Mouse (Mus musculus) megakaryocyte-erythroid progenitor cell, adult 5-6 weeks (primary cell): ENCODE data around the gene Thegl. TPM values are rescaled to one million over a fixed set of nuclear protein-coding genes. Genes with fewer than 3 reads are reported as not detected.

Experiments used
- total RNA-seq, 2 experiments: library from RNA; stranded (forward) in 1 of 2; stranded (reverse) in 1 of 2; fragments of 200-1000, 215-1000 nt in 1 of 2; fragments of >200 nt in 1 of 2; fragmentation: Nextera tagmentation in 1 of 2; gene quantifications; 2 replicates each; pipeline ENCODE4 v1.2.3; 2014 to 2017

Gene Thegl
- total RNA-seq, 2 experiments from 2014 or later, result 1.0 to 1.6 TPM

Other genes starting within 250 kb of the Thegl start
- gene Aasdh, start 110.5 kb upstream of the Thegl start, total RNA-seq (2014; fragmentation: Nextera tagmentation), result 41.1 and 55.8 TPM in 2 replicates
- 21.4 and 41.4 TPM in 2 replicates for gene Aasdh, start 110.5 kb upstream of the Thegl start, total RNA-seq (2017)
- gene Paics, start 64.7 kb upstream of the Thegl start, total RNA-seq (2014; fragmentation: Nextera tagmentation), result 238 and 301 TPM in 2 replicates
- gene Paics, start 64.7 kb upstream of the Thegl start, total RNA-seq (2017), result 403 and 467 TPM in 2 replicates
- 63.2 and 82.8 TPM in 2 replicates for gene Ppat, start 64.4 kb upstream of the Thegl start, total RNA-seq (2014; fragmentation: Nextera tagmentation)
- 121 and 133 TPM in 2 replicates for gene Ppat, start 64.4 kb upstream of the Thegl start, total RNA-seq (2017)
- 143 and 165 TPM in 2 replicates for gene Srp72, start 41.3 kb upstream of the Thegl start, total RNA-seq (2014; fragmentation: Nextera tagmentation)
- gene Srp72, start 41.3 kb upstream of the Thegl start, total RNA-seq (2017), result 199 and 258 TPM in 2 replicates
- gene Arl9, start 12.0 kb upstream of the Thegl start, total RNA-seq (2014; fragmentation: Nextera tagmentation), result 4.7 TPM in 1 of 2 replicates, not detected in the other
- gene Arl9, start 12.0 kb upstream of the Thegl start, total RNA-seq (2017), result not detected in 2 replicates
- gene Hopx, start 99.1 kb downstream of the Thegl start, total RNA-seq (2014; fragmentation: Nextera tagmentation), result 1.9 and 4.7 TPM in 2 replicates
- 1.3 and 2.4 TPM in 2 replicates for gene Hopx, start 99.1 kb downstream of the Thegl start, total RNA-seq (2017)
- gene Spink2, start 195.4 kb downstream of the Thegl start, total RNA-seq (2014; fragmentation: Nextera tagmentation), result not detected in 2 replicates
- gene Spink2, start 195.4 kb downstream of the Thegl start, total RNA-seq (2017), result not detected in 2 replicates
- gene Rest, start 249.5 kb downstream of the Thegl start, total RNA-seq (2014; fragmentation: Nextera tagmentation), result 19.0 and 24.9 TPM in 2 replicates
- gene Rest, start 249.5 kb downstream of the Thegl start, total RNA-seq (2017), result 39.5 and 44.0 TPM in 2 replicates